Mouse (Mus musculus) heart, postnatal 36 days (tissue): Measurements from ENCODE around the gene Cd72. TPM values are rescaled to one million over a fixed set of nuclear protein-coding genes. Genes with fewer than 3 reads are reported as not detected.
A peak's percentile ranks its signal among the peaks of the same experiment; 100 is the strongest.
"Not testable (repeated sequence)": the region's sequence is repeated elsewhere in the genome, so short reads cannot be mapped to it uniquely, and the experiment has no call there.

ENCODE experiments used
- DNase-seq, 2 experiments: peaks; one replicate each; pipeline ENCODE4 v3.0.0; 2021 to 2022
- intact Hi-C: fragments of 180-260 bp; cut with DNase I; formaldehyde crosslinking; loops from one replicate; pipeline ENCODE4 v1.15.1; 2025
- total RNA-seq, 2 experiments: library from RNA; stranded (reverse); gene quantifications; 2 replicates each; pipeline ENCODE4 v1.2.3; 2021

Cd72 gene
- 1 to 10 TPM in 1 of 2 experiments, under 1 TPM in 1; 0.89 to 1.6 TPM for total RNA-seq

DNA sequence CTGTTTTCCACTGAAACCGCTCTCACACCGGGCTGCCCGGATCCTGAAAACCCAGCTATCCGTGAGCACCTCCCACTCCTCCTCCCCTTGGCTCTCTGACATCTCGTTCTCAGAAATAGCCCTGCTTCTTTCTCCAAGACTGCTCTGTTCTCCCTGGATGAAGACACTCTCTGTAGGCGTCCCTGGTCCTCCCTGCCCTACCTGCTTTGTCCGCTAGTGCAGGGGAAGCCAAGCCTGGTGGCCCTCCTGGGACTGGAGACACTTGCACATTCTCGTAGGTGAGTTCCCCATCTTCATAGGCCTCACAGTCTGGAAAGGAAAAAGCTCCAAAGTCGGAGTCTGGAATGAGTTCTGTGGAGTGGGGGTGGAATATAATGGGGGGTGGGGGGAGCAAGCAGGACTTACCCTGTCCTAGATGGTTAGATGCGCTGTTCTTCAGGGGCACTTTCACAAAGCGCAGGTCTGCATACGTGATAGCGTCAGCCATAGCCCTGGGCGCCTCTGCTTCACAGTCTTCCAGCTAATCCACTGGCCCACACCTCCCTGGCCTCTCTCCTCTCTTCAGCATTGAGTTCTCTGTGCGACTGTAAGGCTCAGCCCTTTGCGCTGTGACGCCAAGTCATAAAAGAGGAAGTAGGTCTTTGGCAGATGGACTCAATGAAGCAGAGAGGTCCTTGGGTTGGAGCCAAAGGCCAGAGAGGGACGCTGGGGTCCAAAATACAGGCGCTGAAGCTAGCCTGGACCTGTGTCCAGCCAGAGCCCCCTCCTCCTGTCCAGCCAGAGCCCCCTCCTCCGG is at the start of gene Cd72:
Gene Cd72, minus strand, starts transcription at position 588 of the 796 bp plus-strand sequence.
- intact Hi-C loops: no loop called here
- no peak for DNase-seq

DNA sequence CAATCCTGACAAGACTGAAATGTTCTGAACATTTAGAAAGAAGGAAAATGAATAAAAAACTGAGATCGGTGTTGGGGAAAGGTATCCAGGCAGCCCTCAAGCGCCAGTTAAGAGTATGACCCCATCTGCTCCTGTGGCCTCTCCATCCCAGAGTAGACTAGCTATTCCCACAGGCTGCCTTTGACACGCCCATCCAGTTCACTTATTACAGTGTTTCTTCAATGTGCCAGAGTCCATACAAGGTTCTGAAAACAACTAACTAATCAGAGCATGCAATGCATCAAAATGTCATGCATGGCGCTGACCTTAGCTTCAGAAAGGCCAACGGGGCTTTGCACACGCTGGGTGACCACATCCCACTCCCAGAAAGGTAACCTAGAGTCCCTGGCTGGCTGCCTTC is 49.1 kb upstream of the Cd72 start:
- DNase-seq: no peak
- intact Hi-C loops: no loop called here

DNA sequence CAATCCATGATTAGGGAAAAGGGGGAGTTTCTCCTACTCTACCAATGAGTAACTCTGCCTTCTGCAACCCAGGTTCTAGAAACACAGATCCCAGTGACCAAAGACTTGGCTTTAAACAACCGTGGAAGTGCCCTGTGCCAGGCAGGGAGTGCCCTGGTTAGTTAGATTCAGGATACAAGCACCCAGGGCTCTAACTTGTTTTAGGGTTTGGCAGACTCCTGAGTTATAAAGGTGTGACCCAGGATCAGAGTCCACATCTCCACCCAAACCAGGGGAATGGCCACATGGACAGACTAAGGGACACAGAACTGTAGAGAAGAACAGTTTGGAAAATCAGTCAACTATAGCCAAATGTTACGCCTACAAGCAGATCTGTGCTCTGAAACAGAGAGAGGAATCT is 48.6 kb upstream of the Cd72 start:
- intact Hi-C loops: no loop called here
- no peak for DNase-seq

DNA sequence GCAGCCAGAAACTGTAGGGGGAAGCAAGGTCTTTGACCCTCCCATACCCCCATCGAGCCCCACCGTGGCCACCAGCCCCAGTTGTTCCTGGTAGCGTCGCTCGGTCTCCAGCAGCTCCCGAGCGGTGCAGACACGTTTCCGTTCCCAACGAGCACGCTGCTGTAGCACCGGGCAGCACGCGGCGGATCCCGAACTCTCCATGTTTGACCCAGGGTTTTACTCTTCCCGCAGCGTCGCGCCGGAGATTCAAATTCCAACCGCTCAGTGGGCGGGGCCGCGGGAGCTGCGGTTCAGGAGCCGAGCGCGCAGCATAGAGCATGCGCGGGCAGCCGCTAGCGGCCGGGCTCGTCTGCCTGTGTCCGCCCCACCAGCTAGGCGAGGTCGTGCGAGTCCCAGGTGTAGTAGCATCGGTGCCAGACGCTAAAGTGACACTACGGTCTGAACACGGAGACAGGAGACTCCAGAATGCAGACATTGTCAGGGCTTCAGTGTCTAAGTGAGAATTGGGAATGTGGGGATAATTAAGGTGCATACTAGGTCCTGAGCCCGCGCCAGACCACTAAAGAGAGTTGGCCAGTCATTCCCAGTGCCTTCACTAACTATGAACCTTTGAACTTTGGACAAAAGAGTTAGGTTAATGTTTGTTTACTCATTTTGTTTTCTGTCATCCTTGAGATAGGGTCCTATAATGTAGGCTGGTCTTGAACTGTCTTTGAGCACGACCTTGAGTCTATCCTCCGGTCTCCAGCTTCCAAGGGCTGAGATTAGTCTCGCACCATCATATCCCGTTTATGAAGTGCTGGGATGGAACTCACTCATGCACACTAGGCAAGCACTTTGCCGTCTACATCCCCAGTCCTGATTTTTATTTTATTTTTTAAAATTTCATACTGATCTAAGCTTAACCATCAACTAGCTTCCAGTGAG is 45.2 kb upstream of the Cd72 start, which contains the start of gene Arhgef39:
Gene Arhgef39, minus strand, starts transcription at position 289 of the 927 bp plus-strand sequence.
- DNase-seq: peak; percentile 81 to 82
- intact Hi-C loops: loop anchor here (2.0 kb wide), 1 partner anchor 23 kb away; the partner anchor contains the start of gene Tpm2

DNA sequence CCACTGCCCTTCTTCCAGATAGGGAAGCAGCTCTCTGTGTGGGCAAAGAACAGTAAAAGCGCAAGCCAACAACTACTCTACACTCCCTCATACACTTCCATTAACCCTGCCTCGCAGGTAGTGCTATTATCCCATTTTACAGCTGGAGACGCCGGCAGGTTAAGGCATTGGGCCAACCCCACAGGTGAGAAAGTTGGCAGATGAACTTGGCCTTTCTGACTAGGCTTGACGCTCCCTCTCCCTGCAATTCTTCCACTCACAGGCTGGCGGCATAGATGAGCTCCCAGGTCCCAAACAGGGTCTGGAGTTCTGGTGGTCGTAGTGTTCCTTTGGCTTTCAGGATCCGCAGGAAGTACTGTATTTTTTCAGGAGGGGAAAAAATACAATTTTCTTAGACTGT is 44.6 kb upstream of the Cd72 start:
- no peak for DNase-seq

DNA sequence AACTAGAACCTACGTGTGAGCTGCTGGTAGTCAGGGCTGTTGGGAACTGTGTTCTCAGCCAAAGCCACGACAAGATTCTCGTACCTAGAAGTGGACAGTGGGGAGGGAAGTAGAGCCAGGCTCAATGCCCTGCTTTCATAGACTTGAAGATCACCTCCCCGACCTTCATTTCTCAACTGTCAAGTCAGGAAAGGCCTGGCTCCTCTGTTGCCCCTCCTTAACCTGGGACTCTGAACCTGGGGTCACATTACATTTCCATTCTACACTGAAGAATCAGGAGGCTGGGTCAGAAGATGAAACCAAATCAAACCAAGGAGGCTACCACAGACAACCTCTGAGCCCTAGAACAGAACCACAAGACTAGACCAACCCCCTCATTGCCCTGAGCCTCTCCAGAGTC is 43.5 kb upstream of the Cd72 start:
- DNase-seq: no peak
- intact Hi-C loops: loop anchor here (2.0 kb wide), 1 partner anchor 25 kb away; the partner anchor contains the start of gene Tpm2

More for the DNA sequence above, 44.6 kb upstream of the Cd72 start:
- intact Hi-C loops: loop anchor here (2.0 kb wide), 1 partner anchor 24 kb away; the partner anchor contains the start of gene Tpm2

DNA sequence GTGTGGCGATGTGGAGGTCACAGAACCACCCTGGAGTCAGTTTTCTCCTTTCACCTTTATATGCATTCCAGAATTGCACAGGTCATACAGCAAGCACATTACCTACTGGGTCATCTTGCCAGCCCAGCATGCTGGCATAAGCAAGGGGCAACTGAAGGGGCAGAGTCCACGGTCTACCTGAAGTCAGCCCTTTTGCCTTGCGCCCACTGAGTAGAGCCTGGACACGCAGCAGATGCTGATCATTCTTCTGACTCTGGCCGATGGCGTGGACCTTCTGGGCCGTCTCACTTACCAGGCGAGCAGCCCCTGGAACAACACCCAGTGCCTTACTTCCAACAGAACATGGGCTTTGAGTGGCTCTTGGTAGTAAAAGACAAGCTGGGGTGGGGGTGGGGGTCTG is 43.0 kb upstream of the Cd72 start:
- intact Hi-C loops: no loop called here

DNA sequence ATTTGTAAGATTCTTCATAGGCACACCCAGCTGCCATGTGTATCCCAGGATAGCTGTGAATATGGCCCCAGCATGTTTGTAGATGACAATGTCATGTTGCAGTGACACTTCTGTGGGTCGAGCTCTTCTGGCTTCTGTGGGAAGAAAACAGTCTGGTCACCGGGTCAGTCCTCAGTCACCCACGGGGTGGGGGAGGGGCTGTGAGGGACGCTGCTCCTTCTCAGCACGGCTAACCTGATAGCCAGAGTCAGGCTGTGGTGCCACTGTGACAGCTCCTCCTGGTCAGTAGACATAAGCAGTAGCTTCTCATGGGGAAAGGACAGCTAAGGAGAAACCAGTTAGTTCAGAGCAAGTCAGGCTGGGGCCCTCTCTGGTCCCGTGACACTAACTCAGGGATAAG is 42.2 kb upstream of the Cd72 start:
- intact Hi-C loops: no loop called here
- DNase-seq: no peak

More for the DNA sequence above, 43.0 kb upstream of the Cd72 start:
- DNase-seq: no peak

DNA sequence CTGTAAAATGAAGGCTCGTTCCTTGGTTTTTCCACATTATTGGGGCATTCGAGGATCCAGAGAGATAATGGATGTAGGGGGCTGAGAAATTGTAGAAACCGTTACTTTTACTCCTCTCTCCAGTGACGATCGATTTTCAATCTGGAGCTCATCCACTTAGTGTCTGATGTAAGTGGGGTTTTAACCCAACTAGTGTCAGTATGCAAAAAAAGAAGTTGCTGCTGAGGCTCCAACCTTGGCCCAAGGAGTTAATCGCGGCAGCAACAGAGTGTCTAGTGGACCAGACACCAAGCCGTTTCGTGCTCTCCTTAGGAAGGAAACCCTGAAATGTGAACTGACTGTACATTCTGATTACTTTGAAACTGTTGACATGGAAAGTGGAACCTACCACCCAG is 39.4 kb upstream of the Cd72 start:
- DNase-seq: no peak
- intact Hi-C loops: loop anchor here (2.0 kb wide), 1 partner anchor 67 kb away; no protein-coding TSS in a partner anchor

DNA sequence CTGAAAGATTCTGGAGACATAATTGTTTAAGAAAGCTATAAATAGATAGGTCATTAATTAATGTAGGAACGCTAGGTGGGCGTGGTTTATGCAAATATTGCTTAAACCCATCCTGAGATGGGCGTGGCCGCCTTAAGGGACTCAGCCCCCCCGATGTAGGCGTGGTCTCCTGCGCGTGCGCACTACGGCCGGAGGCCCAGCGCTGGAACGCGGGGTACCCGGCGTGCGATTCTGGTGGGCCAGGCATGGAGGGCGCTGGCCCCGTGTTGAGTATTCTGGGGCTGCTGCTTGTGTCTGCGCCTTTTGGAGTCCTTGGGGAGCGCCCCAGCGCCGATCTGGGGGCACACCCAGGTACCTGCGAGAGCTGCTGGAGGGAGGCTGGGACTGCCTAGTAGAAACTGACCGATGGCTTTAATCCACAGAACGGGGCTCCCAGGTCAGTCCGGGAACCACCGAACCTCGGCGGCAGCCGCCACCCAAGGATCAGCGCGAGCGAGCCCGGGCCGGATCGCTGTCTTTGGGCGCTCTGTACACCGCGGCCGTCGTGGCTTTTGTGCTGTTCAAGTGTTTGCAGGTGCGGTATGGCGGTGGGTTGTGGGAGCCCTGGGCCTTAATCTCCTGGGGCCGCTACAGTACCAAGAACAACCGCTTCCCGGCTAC is 38.9 kb upstream of the Cd72 start:
- intact Hi-C loops: loop anchor here (2.0 kb wide), 1 partner anchor 67 kb away; no protein-coding TSS in a partner anchor
- peak; percentile 97 to 99 for DNase-seq

DNA sequence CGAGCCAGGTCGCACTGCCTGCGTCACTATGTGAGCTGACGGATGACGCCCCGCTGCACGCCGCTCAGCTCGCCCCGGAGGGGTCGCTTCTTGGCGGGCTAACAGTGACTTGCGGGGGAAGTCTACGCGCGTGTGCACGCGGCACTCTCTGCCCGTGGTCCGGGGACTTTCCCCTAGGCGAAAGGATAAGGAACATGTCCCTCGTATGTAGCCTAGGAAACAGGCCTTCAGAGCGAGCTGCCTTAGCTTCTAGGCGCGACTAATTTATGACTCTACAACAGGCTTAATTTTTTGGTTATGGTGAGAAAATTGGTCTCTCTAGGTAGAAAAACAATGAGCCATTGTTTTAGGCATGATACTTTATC is 38.4 kb upstream of the Cd72 start, which contains the start of gene Ccdc107:
Gene Ccdc107, plus strand, starts transcription at position 80 of the 365 bp plus-strand sequence.
- DNase-seq: peak; percentile 84 to 87
- intact Hi-C loops: loop anchor here (2.0 kb wide), 1 partner anchor 68 kb away; no protein-coding TSS in a partner anchor

DNA sequence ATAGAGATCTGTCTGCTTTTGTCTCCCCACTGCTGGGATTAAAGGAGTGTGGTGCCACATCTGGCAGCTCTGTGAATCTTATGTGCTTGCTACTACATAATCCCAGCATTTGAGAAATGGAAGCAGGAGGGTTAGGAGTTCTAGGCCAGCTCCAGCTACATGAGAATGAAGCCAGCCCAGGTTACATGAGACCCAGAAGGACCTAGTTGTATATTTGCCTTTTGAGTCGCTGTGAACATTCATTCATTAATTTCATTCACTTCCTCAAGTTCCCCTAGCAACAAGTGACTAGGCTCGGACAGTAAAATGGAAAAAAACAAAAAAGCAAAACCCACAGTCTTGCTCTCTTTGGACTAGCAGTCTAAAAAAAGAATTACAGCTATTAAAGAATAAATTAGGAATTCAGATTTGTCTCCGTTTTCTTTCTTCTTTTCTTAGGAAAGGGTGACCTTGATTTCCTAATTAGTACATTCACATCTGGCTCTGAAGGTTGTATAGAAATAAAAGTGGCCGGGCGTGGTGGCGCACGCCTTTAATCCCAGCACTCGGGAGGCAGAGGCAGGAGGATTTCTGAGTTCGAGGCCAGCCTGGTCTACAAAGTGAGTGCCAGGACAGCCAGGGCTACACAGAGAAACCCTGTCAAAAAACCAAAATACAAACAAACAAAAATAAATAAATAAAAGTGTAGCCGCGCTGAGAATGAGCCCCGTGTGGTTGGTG is 37.8 kb upstream of the Cd72 start:
- intact Hi-C loops: loop anchor here (2.0 kb wide), 1 partner anchor 69 kb away; no protein-coding TSS in a partner anchor

DNA sequence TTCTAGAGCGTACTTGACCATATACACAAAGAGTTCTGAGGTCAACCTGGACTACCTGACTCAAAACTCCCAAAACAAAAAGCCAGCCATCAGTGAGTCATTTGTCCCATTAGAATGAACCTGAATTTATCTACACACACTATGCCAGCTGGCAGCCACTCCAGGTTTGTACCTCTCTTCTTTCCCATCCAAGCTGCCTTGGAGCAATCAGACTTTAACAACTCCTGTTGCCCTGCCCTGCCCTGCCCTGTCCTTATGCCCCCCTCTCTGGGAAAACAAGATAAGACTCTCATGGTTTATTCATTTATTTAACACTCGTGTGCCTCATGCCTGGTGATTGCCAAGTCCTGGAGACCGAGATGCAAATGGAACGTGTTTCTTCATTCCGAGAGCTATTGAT is 36.4 kb upstream of the Cd72 start:
- DNase-seq: peak in 1 of 2 experiments; percentile 22
- intact Hi-C loops: no loop called here

More for the DNA sequence above, 37.8 kb upstream of the Cd72 start:
- no peak for DNase-seq

DNA sequence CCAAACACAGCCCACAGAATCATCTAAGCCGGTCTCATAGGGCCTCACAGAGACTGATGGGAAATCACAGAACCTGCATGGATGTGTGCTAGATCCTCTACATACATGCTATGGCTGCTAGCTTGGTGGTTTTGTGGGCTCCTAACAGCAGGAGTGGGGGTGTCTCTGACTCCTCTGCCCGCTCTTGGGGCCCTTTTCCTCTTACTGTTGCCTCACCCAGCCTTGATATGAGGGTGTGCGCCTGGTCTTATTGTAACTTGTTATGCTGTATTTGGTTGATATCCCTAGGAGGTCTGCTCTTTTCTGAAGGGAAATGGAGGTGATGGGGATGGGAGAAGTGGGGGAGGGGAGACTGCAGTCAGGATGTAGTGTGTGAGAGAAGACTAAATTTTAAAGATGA is 35.2 kb upstream of the Cd72 start:
- no peak for DNase-seq
- intact Hi-C loops: loop anchor here (1.0 to 5.0 kb wide), 2 partner anchors 68 to 107 kb away; partner anchors contain the start of gene Rusc2

DNA sequence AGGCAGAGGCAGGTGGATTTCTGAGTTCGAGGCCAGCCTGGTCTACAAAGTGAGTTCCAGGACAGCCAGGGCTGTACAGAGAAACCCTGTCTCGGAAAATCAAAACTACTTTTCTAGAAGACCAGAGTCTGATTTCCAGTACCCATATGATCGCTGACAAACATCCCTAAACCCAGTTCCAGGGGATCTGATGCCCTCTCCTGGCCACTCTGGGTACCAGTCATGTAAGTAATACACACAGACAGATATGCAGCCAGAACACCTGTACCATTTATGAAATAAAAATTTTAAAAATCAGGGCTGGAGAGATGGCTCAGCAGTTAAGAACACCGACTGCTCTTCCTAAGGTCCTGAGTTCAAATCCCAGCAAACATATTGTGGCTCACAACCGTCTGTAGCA is 31.2 kb upstream of the Cd72 start:
- DNase-seq: not testable (repeated sequence)
- intact Hi-C loops: loop anchor here (5.0 kb wide), 1 partner anchor 103 kb away; the partner anchor contains the start of gene Rusc2

DNA sequence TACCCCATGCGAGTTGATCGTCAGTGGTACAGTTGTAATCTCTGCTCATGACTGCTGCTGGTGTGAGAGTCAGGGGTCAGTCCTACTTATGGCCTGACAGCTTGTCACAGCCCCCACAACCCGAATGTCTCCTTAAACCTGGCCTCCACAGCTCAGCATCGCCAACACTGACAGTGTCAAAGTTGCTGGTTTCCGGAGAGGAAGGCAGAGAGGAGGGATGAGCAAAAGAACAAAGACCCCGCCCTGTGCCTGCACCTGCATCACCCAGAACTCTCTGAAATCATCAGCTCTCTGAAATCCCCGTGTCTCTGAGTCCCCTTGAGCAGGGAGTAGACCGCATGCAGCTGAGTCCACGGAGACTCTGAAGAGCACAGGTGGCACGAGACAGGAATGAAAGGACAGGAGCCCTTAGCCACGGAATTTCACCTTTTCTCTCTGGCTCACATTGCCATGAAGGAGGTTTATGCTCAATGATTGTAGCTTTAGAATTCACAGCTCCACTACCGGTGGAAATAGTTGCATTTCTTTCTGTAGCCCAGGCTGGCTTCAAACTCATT is 29.2 kb upstream of the Cd72 start, which contains the start of gene Sit1:
Gene Sit1, minus strand, starts transcription at position 200 of the 557 bp plus-strand sequence.
- intact Hi-C loops: no loop called here
- no peak for DNase-seq

DNA sequence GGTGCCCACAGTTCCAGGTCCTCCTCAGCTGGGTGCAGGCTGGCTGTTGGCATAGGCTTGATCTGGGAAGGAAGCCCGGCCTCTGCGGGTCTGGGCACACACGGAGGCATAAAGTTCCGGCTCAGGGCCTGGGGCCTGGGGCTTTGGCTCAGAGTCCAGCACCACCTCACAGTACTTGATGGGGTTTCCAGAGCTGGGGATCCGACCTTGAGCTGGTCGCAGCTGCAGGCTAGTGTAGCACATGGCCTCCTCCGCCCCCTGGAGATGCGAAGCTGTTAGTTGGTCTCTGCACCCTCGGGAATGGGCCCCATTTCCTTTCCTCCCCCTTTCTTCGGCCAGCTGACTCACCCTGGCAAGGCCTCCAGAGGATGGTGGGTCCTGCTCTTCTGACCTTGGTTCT is 28.2 kb upstream of the Cd72 start:
- no peak for DNase-seq
- intact Hi-C loops: no loop called here

DNA sequence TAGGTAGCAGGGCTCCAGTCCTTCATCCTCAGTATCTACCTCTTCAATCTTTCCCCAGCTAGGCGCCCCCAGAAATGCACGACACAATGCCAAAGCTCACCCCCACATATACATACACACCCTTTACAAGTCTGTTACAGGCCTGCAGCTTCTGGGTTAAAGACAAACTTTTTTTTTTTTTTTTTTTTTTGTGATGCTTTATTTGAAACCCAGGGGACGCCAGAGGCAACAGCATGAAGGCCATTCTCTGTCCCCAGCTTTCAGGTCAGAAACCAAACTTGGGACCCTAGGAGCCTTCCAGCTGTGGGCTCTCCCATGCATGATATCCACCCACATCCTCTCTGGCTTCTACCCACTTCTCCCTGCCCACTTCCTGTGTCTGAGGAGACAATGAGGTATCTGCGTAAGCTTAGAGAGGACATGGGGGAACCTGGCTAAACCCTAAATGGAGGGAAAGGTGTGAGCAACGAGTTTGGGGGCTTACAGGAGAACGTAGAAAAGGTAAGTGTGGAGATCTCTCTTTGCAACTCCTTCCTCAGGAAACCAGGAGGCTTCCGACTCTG is 27.5 kb upstream of the Cd72 start:
- no peak for DNase-seq
- intact Hi-C loops: no loop called here

DNA sequence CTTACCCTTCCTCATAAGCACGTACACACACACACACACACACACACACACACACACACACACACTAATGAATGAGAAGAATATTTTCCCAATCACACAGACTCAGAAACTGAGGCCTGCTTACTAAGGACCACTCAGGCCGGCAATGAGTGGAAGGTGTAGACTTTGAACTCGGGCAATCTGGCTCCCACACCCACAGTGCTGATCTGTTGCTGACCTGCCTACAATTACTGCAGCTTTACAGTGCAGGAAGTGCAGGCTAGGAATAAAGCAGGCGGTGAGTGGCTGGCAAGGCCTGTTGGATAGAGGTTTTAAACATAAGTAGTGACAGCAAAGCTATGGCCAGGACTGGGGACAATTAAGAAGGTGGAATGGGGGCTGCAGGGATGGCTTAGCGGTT is 26.6 kb upstream of the Cd72 start:
- intact Hi-C loops: no loop called here
- no peak for DNase-seq
